Mouse (Mus musculus) naive thymus-derived CD4-positive, alpha-beta T cell, adult 2 months (primary cell): ENCODE measurements around the gene Mrtfa.
A peak's percentile ranks its signal among the peaks of the same experiment; 100 is the strongest.

Source experiments
- DNase-seq: peaks from one replicate; pipeline ENCODE4 v3.0.0-alpha.2; 2011; ENCODE audit warnings: low read depth

Mrtfa gene

GRCm38 (mm10) chr15:81156453-81156852 is 34.1 kb downstream of the Mrtfa start:
- DNase-seq, result peak; percentile 42

- no peak for DNase-seq
Observed at GRCm38 (mm10) chr15:81155845-81156244, 34.7 kb downstream of the Mrtfa start.

- peak; percentile 56 for DNase-seq
Observed at GRCm38 (mm10) chr15:81154846-81155624, 35.5 kb downstream of the Mrtfa start.

- DNase-seq, result no peak
Observed at GRCm38 (mm10) chr15:81141956-81142576, 48.5 kb downstream of the Mrtfa start.

- DNase-seq, result no peak
Observed at GRCm38 (mm10) chr15:81140004-81140403, 50.6 kb downstream of the Mrtfa start.

- DNase-seq, result no peak
Observed at GRCm38 (mm10) chr15:81137298-81137697, 53.3 kb downstream of the Mrtfa start.

- DNase-seq, result no peak
Observed at GRCm38 (mm10) chr15:81133781-81134180, 56.8 kb downstream of the Mrtfa start.

- DNase-seq, result peak; percentile 72
Observed at GRCm38 (mm10) chr15:81131152-81131551, 59.4 kb downstream of the Mrtfa start.

GRCm38 (mm10) chr15:81129970-81130369 is 60.6 kb downstream of the Mrtfa start:
- no peak for DNase-seq

GRCm38 (mm10) chr15:81128155-81128838 is 62.3 kb downstream of the Mrtfa start:
- DNase-seq, result no peak

- DNase-seq, result no peak
Observed at GRCm38 (mm10) chr15:81124282-81124681, 66.3 kb downstream of the Mrtfa start.

- DNase-seq, result no peak
Observed at GRCm38 (mm10) chr15:81123122-81123521, 67.4 kb downstream of the Mrtfa start.

GRCm38 (mm10) chr15:81122535-81122934 is 68.0 kb downstream of the Mrtfa start:
- DNase-seq, result no peak

GRCm38 (mm10) chr15:81122078-81122477 is 68.5 kb downstream of the Mrtfa start:
- DNase-seq, result no peak

GRCm38 (mm10) chr15:81120946-81121345 is 69.6 kb downstream of the Mrtfa start:
- DNase-seq, result no peak

GRCm38 (mm10) chr15:81120140-81120539 is 70.4 kb downstream of the Mrtfa start:
- no peak for DNase-seq

GRCm38 (mm10) chr15:81118226-81118625 is 72.3 kb downstream of the Mrtfa start:
- no peak for DNase-seq

GRCm38 (mm10) chr15:81112589-81112988 is 78.0 kb downstream of the Mrtfa start:
- DNase-seq, result no peak

GRCm38 (mm10) chr15:81110315-81110714 is 80.2 kb downstream of the Mrtfa start:
- no peak for DNase-seq

GRCm38 (mm10) chr15:81105962-81106361 is 84.6 kb downstream of the Mrtfa start:
- no peak for DNase-seq

- DNase-seq, result peak; percentile 88
Observed at GRCm38 (mm10) chr15:81104585-81105259, 85.8 kb downstream of the Mrtfa start.

GRCm38 (mm10) chr15:81103500-81103899 is 87.1 kb downstream of the Mrtfa start:
- no peak for DNase-seq
